Mouse (Mus musculus) c-Kit-positive CD71-negative TER-119-negative erythroid progenitor cells, embryonic 14.5 days (primary cell): ENCODE measurements at regions not wholly inside any gene's neighbourhood (a gene's known extent, or its start where the extent isn't known, plus 50 kb on each side); places are given as distances from the start of the nearest gene placed in this dataset.

ENCODE experiments used
- DNase-seq: peaks from one replicate; pipeline ENCODE4 v3.0.0-alpha.2; 2013; ENCODE audit warnings: low read depth

GRCm38 (mm10) chr2:51238131-51238931, 89.4 kb upstream of the Rnd3 start:
- DNase-seq = no peak

- DNase-seq = no peak
Observed at GRCm38 (mm10) chr2:51237451-51237850, 88.5 kb upstream of the Rnd3 start.

GRCm38 (mm10) chr2:51236852-51237251, 87.9 kb upstream of the Rnd3 start:
- DNase-seq = no peak

GRCm38 (mm10) chr2:51234427-51234826, 85.5 kb upstream of the Rnd3 start:
- no peak for DNase-seq

- no peak for DNase-seq
Observed at GRCm38 (mm10) chr2:51222851-51223250, 73.9 kb upstream of the Rnd3 start.

- no peak for DNase-seq
Observed at GRCm38 (mm10) chr2:51219714-51220113, 70.8 kb upstream of the Rnd3 start.

GRCm38 (mm10) chr2:51207150-51208022, 58.5 kb upstream of the Rnd3 start:
- no peak for DNase-seq

GRCm38 (mm10) chr2:51206332-51206731, 57.4 kb upstream of the Rnd3 start:
- no peak for DNase-seq
